In the genomic region with DNA sequence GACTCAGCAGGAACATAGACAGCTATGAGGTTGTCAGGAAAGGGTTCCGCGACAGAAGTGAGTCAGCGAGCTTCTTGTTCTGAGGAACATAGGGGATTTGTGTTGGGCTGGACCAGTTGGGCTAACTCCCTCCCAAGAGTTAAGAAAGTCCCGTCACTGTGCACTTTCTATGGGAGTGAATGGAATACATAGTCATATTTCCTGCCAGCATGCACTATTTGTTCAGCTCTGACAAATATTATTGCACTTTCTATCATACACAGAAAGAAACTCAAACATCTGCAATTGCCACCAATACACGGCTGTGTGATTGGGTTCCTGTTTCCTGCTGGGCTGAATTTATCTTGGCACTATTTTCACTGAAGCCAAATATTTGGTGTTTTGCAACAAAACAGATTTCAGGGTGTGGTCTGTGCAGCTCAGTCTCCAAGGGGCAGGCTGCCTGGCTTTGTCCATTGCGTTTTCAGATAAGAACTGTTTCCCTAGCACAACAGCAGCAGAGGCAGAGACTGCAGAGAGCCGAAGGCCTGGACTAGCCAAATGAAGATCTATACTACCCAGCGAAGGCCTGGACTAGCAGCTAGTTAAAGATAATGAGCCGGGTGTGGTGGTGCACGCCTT, we compare ENCODE assay signal across 12 mouse cellular contexts. TPM values are rescaled to one million over a fixed set of nuclear protein-coding genes. Genes with fewer than 3 reads are reported as not detected.
DNase-seq lines count a peak whose midpoint lies in the region; ATAC-seq and TF ChIP-seq lines count a peak whose summit lies in the region.
"Had no signal": no experiment of that assay in that cellular context is flagged by ENCODE, and none has a peak within 500 bp of the region (broad histone marks: within the 10 kb centered on the region; RNA-seq: fewer than 3 reads in every experiment).

No protein-coding gene starts in this region.

- ATAC-seq in embryonic facial prominence, embryonic 14.5 days (ENCODE audit: low read depth), result no peak
- ATAC-seq in heart, postnatal 0 days (ENCODE audit: insufficient read depth, low read depth), result peak; percentile 49; the same call in 1 of the 2 replicates

- no peak for TF ChIP-seq CTCF in heart, postnatal 0 days (IDR thresholded peaks at IDR 0.05; ENCODE audit: low read depth)

- H3K9me3 ChIP-seq in embryonic facial prominence, embryonic 14.5 days (ENCODE audit: control insufficient read depth, low read length), result peaks cover 4% of the 10 kb centered on the region; the same call in 1 of the 2 replicates
- H3K9me3 ChIP-seq in embryonic facial prominence, embryonic 10.5 days, result peaks cover 5% of the 10 kb centered on the region; the same call in 1 of the 2 replicates
- H3K9me3 ChIP-seq in ES-E14 (ENCODE audit: control insufficient read depth, insufficient read depth, low read depth, low read length), result no peaks in the 10 kb centered on the region
- H3K9me3 ChIP-seq in heart, postnatal 0 days (replicated peaks; ENCODE audit: control insufficient read depth, low read length), result no peaks in the 10 kb centered on the region
- H3K9me3 ChIP-seq: embryonic facial prominence, embryonic 15.5 days; hindbrain, embryonic 13.5 days had no signal

- WGBS in embryonic facial prominence, embryonic 14.5 days, result 80% methylated on average over 10 of the region's 10 CpGs
- WGBS in embryonic facial prominence, embryonic 10.5 days, result 90% methylated on average over 10 of the region's 10 CpGs
- WGBS in heart, postnatal 0 days, result 53% methylated on average over 10 of the region's 10 CpGs

- H3K27ac ChIP-seq in embryonic facial prominence, embryonic 14.5 days (replicated peaks; ENCODE audit: low read depth, low read length), result no peak overlapping the region
- no peak overlapping the region for H3K27ac ChIP-seq in embryonic facial prominence, embryonic 10.5 days (replicated peaks)
- H3K27ac ChIP-seq in ES-E14 (ENCODE audit: insufficient read depth, low read depth, low read length, poor library complexity, severe bottlenecking), result peak overlapping the region; percentile 93
- peak overlapping the region; percentile 30; the same call in 1 of the 2 replicates for H3K27ac ChIP-seq in heart, postnatal 0 days (ENCODE audit: low read depth)
- H3K27ac ChIP-seq: embryonic facial prominence, embryonic 15.5 days; hindbrain, embryonic 13.5 days had no signal

- no peaks in the 10 kb centered on the region; the same call in 1 of the 2 replicates for H3K27me3 ChIP-seq in embryonic facial prominence, embryonic 14.5 days (replicated peaks; ENCODE audit: control insufficient read depth, insufficient read depth, low read length)
- H3K27me3 ChIP-seq in embryonic facial prominence, embryonic 10.5 days (replicated peaks; ENCODE audit: low read depth, poor library complexity, severe bottlenecking), result 0 out of 2 replicates have a peak, but pooled peaks cover 2% of the 10 kb centered on the region
- no peaks in the 10 kb centered on the region for H3K27me3 ChIP-seq in heart, postnatal 0 days (ENCODE audit: control insufficient read depth, insufficient read depth, low read length)

- H3K36me3 ChIP-seq in embryonic facial prominence, embryonic 14.5 days (ENCODE audit: control insufficient read depth, insufficient read depth, low read length), result no peaks in the 10 kb centered on the region
- no peaks in the 10 kb centered on the region for H3K36me3 ChIP-seq in embryonic facial prominence, embryonic 10.5 days (replicated peaks)
- no peaks in the 10 kb centered on the region for H3K36me3 ChIP-seq in ES-E14 (ENCODE audit: control insufficient read depth, insufficient read depth, low read length, poor library complexity, severe bottlenecking)
- H3K36me3 ChIP-seq in heart, postnatal 0 days (replicated peaks; ENCODE audit: control insufficient read depth, insufficient read depth, low read length), result no peaks in the 10 kb centered on the region
- H3K36me3 ChIP-seq: embryonic facial prominence, embryonic 15.5 days; hindbrain, embryonic 13.5 days had no signal

- no peak overlapping the region for H3K4me3 ChIP-seq in embryonic facial prominence, embryonic 14.5 days (ENCODE audit: low read depth, low read length)
- H3K4me3 ChIP-seq in embryonic facial prominence, embryonic 10.5 days, result no peak overlapping the region
- no peak overlapping the region for H3K4me3 ChIP-seq in ES-E14 (ENCODE audit: insufficient read depth in 1 of 2, low read depth in 1 of 2, low read length in 2 of 2, poor library complexity in 1 of 2, severe bottlenecking in 1 of 2)
- no peak overlapping the region for H3K4me3 ChIP-seq in heart, postnatal 0 days (ENCODE audit: low read depth, low read length)
- H3K4me3 ChIP-seq: embryonic facial prominence, embryonic 15.5 days; hindbrain, embryonic 13.5 days had no signal

- no peak overlapping the region for H3K9ac ChIP-seq in embryonic facial prominence, embryonic 14.5 days (ENCODE audit: low read depth, low read length)
- H3K9ac ChIP-seq in ES-E14 (ENCODE audit: insufficient read depth, low read depth, low read length, poor library complexity, severe bottlenecking), result no peak overlapping the region
- H3K9ac ChIP-seq in heart, postnatal 0 days (replicated peaks; ENCODE audit: low read depth, low read length), result no peak overlapping the region
- H3K9ac ChIP-seq: embryonic facial prominence, embryonic 15.5 days; hindbrain, embryonic 13.5 days had no signal

- DNase-seq in embryonic facial prominence, embryonic 14.5 days (ENCODE audit: low spot score), result peak; percentile 7
- no peak for DNase-seq in embryonic facial prominence, embryonic 10.5 days (ENCODE audit: low spot score)
- DNase-seq in ES-E14 (ENCODE audit: low read depth, low spot score), result no peak
- peak; percentile 49 for DNase-seq in heart, postnatal 0 days (ENCODE audit: low spot score)
- DNase-seq in lung, postnatal 10 days, result peak; percentile 47
- no peak for DNase-seq in spleen, adult 12 weeks (ENCODE audit: low spot score)
- no peak for DNase-seq in B cell, adult 2 months
- no peak for DNase-seq in cerebellum, adult 8-10 months
- DNase-seq: midbrain, embryonic 14.5 days had no signal

- H3K4me1 ChIP-seq in embryonic facial prominence, embryonic 14.5 days (ENCODE audit: control insufficient read depth, insufficient read depth, low read length), result no peaks in the 10 kb centered on the region
- no peaks in the 10 kb centered on the region for H3K4me1 ChIP-seq in embryonic facial prominence, embryonic 10.5 days
- H3K4me1 ChIP-seq in ES-E14 (ENCODE audit: control insufficient read depth in 2 of 2, insufficient read depth in 2 of 2, low read length in 2 of 2, poor library complexity in 1 of 2), result peaks cover 0 to 10% of the 10 kb centered on the region in 2 experiments; a peak in 2 of 4 replicates
- no peaks in the 10 kb centered on the region for H3K4me1 ChIP-seq in heart, postnatal 0 days (ENCODE audit: control insufficient read depth, insufficient read depth)
- H3K4me1 ChIP-seq: embryonic facial prominence, embryonic 15.5 days; hindbrain, embryonic 13.5 days had no signal

- in situ Hi-C loops in ES-E14 (cut with MboI; ENCODE audit: low sequenced_read_pairs in 2 of 2, unreplicated experiment in 2 of 2), result no loop called here

- H3K4me2 ChIP-seq in embryonic facial prominence, embryonic 14.5 days (ENCODE audit: low read depth, low read length), result no peak overlapping the region
- H3K4me2 ChIP-seq in heart, postnatal 0 days (ENCODE audit: low read depth, low read length), result no peak overlapping the region
- H3K4me2 ChIP-seq: embryonic facial prominence, embryonic 15.5 days; hindbrain, embryonic 13.5 days had no signal

- no peak for TF ChIP-seq EP300 in heart, postnatal 0 days (IDR thresholded peaks at IDR 0.05; ENCODE audit: low read depth)

TF ChIP-seq in ES-E14, 5 proteins besides CTCF, POLR2A, EP300 and RAD21:
- no peak for TF ChIP-seq HCFC1 (IDR thresholded peaks at IDR 0.05; ENCODE audit: borderline replicate concordance, insufficient read depth, low read length)
- TF ChIP-seq ZNF384 (IDR thresholded peaks at IDR 0.05; ENCODE audit: low read depth, low read length), result no peak
- no peak for TF ChIP-seq CHD2 (IDR thresholded peaks at IDR 0.05; ENCODE audit: low read depth, low read length)
- TF ChIP-seq ZC3H11A (IDR thresholded peaks at IDR 0.05; ENCODE audit: borderline replicate concordance, low read depth, low read length), result no peak
- TF ChIP-seq MAFK (IDR thresholded peaks at IDR 0.05; ENCODE audit: insufficient read depth, low read depth, low read length), result no peak

RNA-seq across cellular contexts. Expression of a gene that starts 9.1 kb away (rescaled TPM):
- 125 and 127 TPM in 2 replicates for polyA plus RNA-seq in embryonic facial prominence, embryonic 14.5 days (2014; fragmentation: Nextera tagmentation; extraction: Ambion mirVana)
- 89.1 and 95.6 TPM in 2 replicates for polyA plus RNA-seq in embryonic facial prominence, embryonic 10.5 days (2016; fragmentation: Nextera tagmentation; extraction: Ambion mirVana)
- 182 and 232 TPM in 2 replicates for total RNA-seq in ES-E14 (2012; rRNA removed)
- total RNA-seq in heart, postnatal 0 days (2014; rRNA removed; ENCODE audit: low replicate concordance), result 55.1 and 168 TPM in 2 replicates
- 41.3 and 46.0 TPM in 2 replicates for polyA plus RNA-seq in heart, postnatal 0 days (2015; fragmentation: Nextera tagmentation; extraction: Ambion mirVana)

RNA-seq across cellular contexts. Expression of a gene that starts 10.3 kb away (rescaled TPM):
- 16.6 and 20.4 TPM in 2 replicates for polyA plus RNA-seq in embryonic facial prominence, embryonic 14.5 days (2014; fragmentation: Nextera tagmentation; extraction: Ambion mirVana)
- polyA plus RNA-seq in embryonic facial prominence, embryonic 10.5 days (2016; fragmentation: Nextera tagmentation; extraction: Ambion mirVana), result 21.7 and 24.7 TPM in 2 replicates
- total RNA-seq in ES-E14 (2012; rRNA removed), result 20.7 and 20.8 TPM in 2 replicates
- total RNA-seq in heart, postnatal 0 days (2014; rRNA removed; ENCODE audit: low replicate concordance), result 0.11 and 7.4 TPM in 2 replicates
- 8.5 and 9.2 TPM in 2 replicates for polyA plus RNA-seq in heart, postnatal 0 days (2015; fragmentation: Nextera tagmentation; extraction: Ambion mirVana)

RNA-seq across cellular contexts. Expression of a gene that starts 39.6 kb away (rescaled TPM):
- 0.08 and 0.11 TPM in 2 replicates for polyA plus RNA-seq in embryonic facial prominence, embryonic 14.5 days (2014; fragmentation: Nextera tagmentation; extraction: Ambion mirVana)
- polyA plus RNA-seq in embryonic facial prominence, embryonic 10.5 days (2016; fragmentation: Nextera tagmentation; extraction: Ambion mirVana), result 0.40 and 0.44 TPM in 2 replicates
- 0.26 and 0.40 TPM in 2 replicates for total RNA-seq in ES-E14 (2012; rRNA removed)
- total RNA-seq in heart, postnatal 0 days (2014; rRNA removed; ENCODE audit: low replicate concordance), result not detected in 2 replicates
- 0.04 TPM in 1 of 2 replicates, not detected in the other for polyA plus RNA-seq in heart, postnatal 0 days (2015; fragmentation: Nextera tagmentation; extraction: Ambion mirVana)
- total RNA-seq: adrenal gland, postnatal 36 days had no signal
- polyA plus RNA-seq: embryonic facial prominence, embryonic 15.5 days had no signal

Comparison
In these comparisons a context has a peak if more than half of its experiments do, and no peak if none do; other contexts are left out.
1. DNase-seq: peak in embryonic facial prominence, embryonic 14.5 days (single experiment), heart, postnatal 0 days (single experiment) and lung, postnatal 10 days (single experiment); none in embryonic facial prominence, embryonic 10.5 days (single experiment), ES-E14 (single experiment), spleen, adult 12 weeks (single experiment), B cell, adult 2 months (0 of 2) and cerebellum, adult 8-10 months (single experiment).
2. H3K27ac ChIP-seq: peak in ES-E14 (single experiment) and heart, postnatal 0 days (single experiment); none in embryonic facial prominence, embryonic 14.5 days (single experiment) and embryonic facial prominence, embryonic 10.5 days (single experiment).